Mouse (Mus musculus) lung, embryonic 15.5 days (tissue): Measurements from ENCODE around the gene Auh. TPM values are rescaled to one million over a fixed set of nuclear protein-coding genes. Genes with fewer than 3 reads are reported as not detected.

Experiments used
- ATAC-seq: fragments of 200-750 bp; cut with Nextera tagmentation; 2 replicates; pipeline ENCODE4 v1.8.0; 2017; ENCODE audit warnings: moderate number of reproducible peaks, borderline replicate concordance; ENCODE audit not compliant: low FRiP score, low TSS enrichment; ENCODE audit errors: extremely low read depth
- H3K27ac ChIP-seq: fragments of 300-500 bp; sonication (generic); 2 replicates; pipeline ENCODE4 v1.5.1; 2015; ENCODE audit warnings: moderate library complexity, mild to moderate bottlenecking, inconsistent platforms
- H3K27me3 ChIP-seq: fragments of 300-500 bp; sonication (generic); 2 replicates; pipeline ENCODE4 v1.6.1; 2015; ENCODE audit warnings: inconsistent platforms
- H3K36me3 ChIP-seq: fragments of 300-500 bp; sonication (generic); 2 replicates; pipeline ENCODE4 v1.6.1; 2015; ENCODE audit warnings: inconsistent platforms
- H3K4me1 ChIP-seq: fragments of 300-500 bp; sonication (generic); 2 replicates; pipeline ENCODE4 v1.6.1; 2015; ENCODE audit warnings: inconsistent platforms
- H3K4me2 ChIP-seq: fragments of 300-500 bp; sonication (generic); 2 replicates; pipeline ENCODE4 v1.6.1; 2015; ENCODE audit warnings: inconsistent platforms, mild to moderate bottlenecking, moderate library complexity
- H3K4me3 ChIP-seq: fragments of 300-500 bp; sonication (generic); 2 replicates; pipeline ENCODE4 v1.5.1; 2015; ENCODE audit warnings: mild to moderate bottlenecking, inconsistent platforms
- H3K9ac ChIP-seq: fragments of 300-500 bp; sonication (generic); 2 replicates; pipeline ENCODE4 v1.6.1; 2015; ENCODE audit warnings: inconsistent platforms
- H3K9me3 ChIP-seq: fragments of 300-500 bp; sonication (generic); 2 replicates; pipeline ENCODE4 v1.6.1; 2016; ENCODE audit warnings: inconsistent platforms
- WGBS: fragments of 180-500 bp; shearing (Covaris S2); methylation state at CpG from one replicate; pipeline ENCODE4 v1.1.7; 2015; 5-methylcytosine and 5-hydroxymethylcytosine counted together
- polyA plus RNA-seq: library from polyadenylated mRNA; unstranded; fragments of >200 nt; fragmentation: Nextera tagmentation; extraction: Ambion mirVana; gene quantifications from 2 replicates; pipeline ENCODE4 v1.2.1, GENCODE M21; 2015

Gene Auh
- polyA plus RNA-seq, 1 experiment from 2014 or later, result 45.7 TPM

GRCm38 (mm10) chr13:52962361-52962760 is 32.9 kb upstream of the Auh start:
- ATAC-seq, result no peak
- Histone ChIP-seq H3K9me3 (no peaks in the 10 kb centered on the region), H3K4me1 (no peaks in the 10 kb centered on the region), H3K27me3 (no peaks in the 10 kb centered on the region), H3K9ac (no peak overlapping the region), H3K36me3 (peaks cover 20% of the 10 kb centered on the region), H3K27ac (no peak overlapping the region), H3K4me2 (no peak overlapping the region), H3K4me3 (no peak overlapping the region)
- WGBS, result 83% methylated on average over 6 of the region's 6 CpGs

GRCm38 (mm10) chr13:52953779-52954553 is 24.5 kb upstream of the Auh start:
- WGBS, result 85% methylated on average over 6 of the region's 6 CpGs
- H3K27me3 ChIP-seq, result no peaks in the 10 kb centered on the region
- no peak overlapping the region for H3K4me2 ChIP-seq
- H3K27ac ChIP-seq, result no peak overlapping the region
- H3K4me3 ChIP-seq, result no peak overlapping the region
- no peaks in the 10 kb centered on the region for H3K9me3 ChIP-seq
- no peak overlapping the region for H3K9ac ChIP-seq
- no peaks in the 10 kb centered on the region for H3K36me3 ChIP-seq
- no peak for ATAC-seq
- H3K4me1 ChIP-seq, result no peaks in the 10 kb centered on the region

- WGBS, result 85% methylated on average over 3 of the region's 3 CpGs
- ATAC-seq, result no peak
- H3K27ac ChIP-seq, result no peak overlapping the region
- H3K27me3 ChIP-seq, result no peaks in the 10 kb centered on the region
- H3K4me1 ChIP-seq, result peaks cover 5% of the 10 kb centered on the region; the same call in 1 of the 2 replicates
- no peaks in the 10 kb centered on the region for H3K36me3 ChIP-seq
- no peak overlapping the region for H3K9ac ChIP-seq
- H3K4me3 ChIP-seq, result no peak overlapping the region
- no peak overlapping the region for H3K4me2 ChIP-seq
- no peaks in the 10 kb centered on the region for H3K9me3 ChIP-seq
These were observed 19.7 kb upstream of the Auh start for GRCm38 (mm10) chr13:52949211-52949610.

GRCm38 (mm10) chr13:52947545-52947944 is 18.1 kb upstream of the Auh start:
- Histone ChIP-seq H3K36me3 (no peaks in the 10 kb centered on the region), H3K27me3 (no peaks in the 10 kb centered on the region), H3K4me3 (no peak overlapping the region), H3K4me2 (no peak overlapping the region), H3K9me3 (no peaks in the 10 kb centered on the region), H3K4me1 (peaks cover 5% of the 10 kb centered on the region; the same call in 1 of the 2 replicates), H3K9ac (no peak overlapping the region), H3K27ac (no peak overlapping the region)
- ATAC-seq, result no peak
- 72% methylated on average over 4 of the region's 4 CpGs for WGBS

- Histone ChIP-seq H3K27me3 (no peaks in the 10 kb centered on the region), H3K36me3 (no peaks in the 10 kb centered on the region), H3K4me3 (no peak overlapping the region), H3K9ac (no peak overlapping the region), H3K4me2 (no peak overlapping the region), H3K27ac (no peak overlapping the region), H3K9me3 (no peaks in the 10 kb centered on the region), H3K4me1 (peaks cover 5% of the 10 kb centered on the region; the same call in 1 of the 2 replicates)
- WGBS, result 46% methylated on average over 9 of the region's 9 CpGs
- ATAC-seq, result no peak
These were observed 16.3 kb upstream of the Auh start for GRCm38 (mm10) chr13:52945769-52946168.

- Histone ChIP-seq H3K4me3 (no peak overlapping the region), H3K9ac (no peak overlapping the region), H3K27ac (no peak overlapping the region), H3K4me2 (no peak overlapping the region), H3K9me3 (no peaks in the 10 kb centered on the region), H3K4me1 (peaks cover 5% of the 10 kb centered on the region; the same call in 1 of the 2 replicates), H3K36me3 (no peaks in the 10 kb centered on the region), H3K27me3 (no peaks in the 10 kb centered on the region)
- 28% methylated on average over 4 of the region's 4 CpGs for WGBS
- no peak for ATAC-seq
These were observed 14.6 kb upstream of the Auh start for GRCm38 (mm10) chr13:52944116-52944515.

GRCm38 (mm10) chr13:52942876-52943388 is 13.5 kb upstream of the Auh start:
- Histone ChIP-seq H3K4me1 (peaks cover 5% of the 10 kb centered on the region; the same call in 1 of the 2 replicates), H3K4me3 (no peak overlapping the region), H3K36me3 (no peaks in the 10 kb centered on the region), H3K4me2 (no peak overlapping the region), H3K9me3 (no peaks in the 10 kb centered on the region), H3K27ac (no peak overlapping the region), H3K27me3 (no peaks in the 10 kb centered on the region), H3K9ac (no peak overlapping the region)
- 74% methylated on average over 1 of the region's 1 CpGs for WGBS
- no peak for ATAC-seq

- H3K4me1 ChIP-seq, result peaks cover 3% of the 10 kb centered on the region; the same call in 1 of the 2 replicates
- no peak for ATAC-seq
- H3K27me3 ChIP-seq, result no peaks in the 10 kb centered on the region
- WGBS, result 68% methylated on average over 7 of the region's 7 CpGs
- H3K9ac ChIP-seq, result no peak overlapping the region
- H3K4me2 ChIP-seq, result no peak overlapping the region
- H3K36me3 ChIP-seq, result no peaks in the 10 kb centered on the region
- H3K4me3 ChIP-seq, result no peak overlapping the region
- H3K27ac ChIP-seq, result no peak overlapping the region
- H3K9me3 ChIP-seq, result no peaks in the 10 kb centered on the region
These were observed 11.5 kb upstream of the Auh start for GRCm38 (mm10) chr13:52940956-52941355.

- 47% methylated on average over 10 of the region's 10 CpGs for WGBS
These were observed 1.1 kb upstream of the Auh start for GRCm38 (mm10) chr13:52930582-52930981.

GRCm38 (mm10) chr13:52928392-52928791 is 1.1 kb downstream of the Auh start:
- 61% methylated on average over 9 of the region's 9 CpGs for WGBS
- no peak overlapping the region for H3K27ac ChIP-seq

More at GRCm38 (mm10) chr13:52930582-52930981, 1.1 kb upstream of the Auh start:
- H3K9ac ChIP-seq, result no peak overlapping the region
- H3K9me3 ChIP-seq, result no peaks in the 10 kb centered on the region
- H3K27ac ChIP-seq, result no peak overlapping the region
- H3K27me3 ChIP-seq, result no peaks in the 10 kb centered on the region
- H3K4me3 ChIP-seq, result no peak overlapping the region
- ATAC-seq, result no peak
- no peak overlapping the region for H3K4me2 ChIP-seq
- no peaks in the 10 kb centered on the region for H3K36me3 ChIP-seq
- H3K4me1 ChIP-seq, result peaks cover 10% of the 10 kb centered on the region

GRCm38 (mm10) chr13:52924457-52924856 is 5.0 kb downstream of the Auh start:
- Histone ChIP-seq H3K9ac (no peak overlapping the region), H3K9me3 (no peaks in the 10 kb centered on the region)
- WGBS, result 77% methylated on average over 5 of the region's 5 CpGs

More at GRCm38 (mm10) chr13:52928392-52928791, 1.1 kb downstream of the Auh start:
- Histone ChIP-seq H3K4me2 (peak overlapping the region; percentile 71), H3K4me3 (peak overlapping the region; percentile 92), H3K9me3 (no peaks in the 10 kb centered on the region), H3K9ac (0 out of 2 replicates have a peak overlapping the region, but pooled peaks have one; percentile 79), H3K36me3 (no peaks in the 10 kb centered on the region), H3K27me3 (no peaks in the 10 kb centered on the region), H3K4me1 (peaks cover 10% of the 10 kb centered on the region)
- no peak for ATAC-seq

GRCm38 (mm10) chr13:52921966-52922365 is 7.5 kb downstream of the Auh start:
- H3K4me2 ChIP-seq, result no peak overlapping the region
- 57% methylated on average over 8 of the region's 8 CpGs for WGBS
- no peak overlapping the region for H3K4me3 ChIP-seq
- H3K4me1 ChIP-seq, result no peaks in the 10 kb centered on the region
- H3K36me3 ChIP-seq, result no peaks in the 10 kb centered on the region
- H3K27me3 ChIP-seq, result no peaks in the 10 kb centered on the region
- no peak overlapping the region for H3K9ac ChIP-seq
- no peaks in the 10 kb centered on the region for H3K9me3 ChIP-seq
- no peak for ATAC-seq
- no peak overlapping the region for H3K27ac ChIP-seq

More at GRCm38 (mm10) chr13:52924457-52924856, 5.0 kb downstream of the Auh start:
- Histone ChIP-seq H3K4me2 (no peak overlapping the region), H3K36me3 (no peaks in the 10 kb centered on the region), H3K27ac (no peak overlapping the region), H3K27me3 (no peaks in the 10 kb centered on the region), H3K4me3 (no peak overlapping the region), H3K4me1 (peaks cover 10% of the 10 kb centered on the region)
- no peak for ATAC-seq
